Mouse (Mus musculus) cortical plate, adult 2 months (tissue): ENCODE results near the gene Prpf8.

Experiments used
- CTCF ChIP-seq: fragments of 200-500 bp; IDR thresholded peaks from 2 replicates; pipeline ENCODE4 v1.5.1; 2011; ENCODE audit warnings: mild to moderate bottlenecking, control low read depth, low read length; ENCODE audit not compliant: insufficient read depth; ENCODE audit errors: extremely low read depth
- POLR2A ChIP-seq: fragments of 200-500 bp; IDR thresholded peaks from 2 replicates; pipeline ENCODE4 v1.6.1; 2011; ENCODE audit warnings: mild to moderate bottlenecking, low read length, control low read depth; ENCODE audit not compliant: insufficient read depth; ENCODE audit errors: extremely low read depth

DNA sequence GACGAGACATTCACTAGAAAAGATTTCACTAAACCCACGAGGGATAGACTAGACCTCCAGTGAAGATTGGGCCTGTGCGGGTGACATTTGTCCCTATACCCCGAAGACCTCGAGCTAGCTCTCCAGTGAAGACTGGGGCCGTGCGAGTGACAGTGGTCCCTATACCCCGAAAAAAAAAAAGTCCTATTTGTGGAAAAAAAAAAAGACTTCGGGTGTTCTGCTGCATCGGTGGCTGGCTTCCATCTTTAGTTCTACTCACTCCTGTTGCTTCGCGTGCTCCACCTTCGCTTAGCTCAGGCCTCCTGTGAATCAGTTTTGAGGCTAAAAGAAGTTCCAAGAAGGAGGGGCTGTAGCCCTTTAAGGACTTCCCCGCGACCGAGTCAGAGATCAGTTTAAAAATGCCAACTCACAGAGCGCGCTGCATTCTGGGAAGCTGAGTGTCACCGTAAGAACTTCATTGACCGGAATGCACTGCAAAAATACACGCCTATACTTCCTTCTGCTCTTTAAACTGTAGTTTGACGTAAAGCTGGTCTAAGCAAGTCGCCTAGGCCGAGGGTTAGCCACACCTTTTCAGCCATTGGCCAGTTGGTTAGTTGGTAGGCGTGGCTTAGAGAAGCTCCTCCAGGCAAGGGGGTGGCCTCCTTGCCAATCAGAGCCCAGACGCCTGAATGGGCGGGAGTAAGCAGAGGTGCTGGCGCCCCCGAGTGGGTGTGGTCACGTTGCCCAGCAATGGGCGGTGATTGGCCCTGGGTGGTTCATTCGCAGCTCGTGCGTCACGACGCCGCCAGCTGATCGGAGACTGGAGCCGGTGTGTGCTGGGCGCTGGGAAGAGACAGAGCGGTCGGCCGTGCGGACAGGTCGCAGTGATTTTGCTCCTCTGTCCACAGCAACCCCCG is 25.5 kb upstream of the Prpf8 start, which contains the start of gene Tlcd2:
- TF ChIP-seq CTCF (no peak), POLR2A (peak; percentile 98)
